8 mouse cellular contexts compared by ENCODE assay signal in the genomic region with DNA sequence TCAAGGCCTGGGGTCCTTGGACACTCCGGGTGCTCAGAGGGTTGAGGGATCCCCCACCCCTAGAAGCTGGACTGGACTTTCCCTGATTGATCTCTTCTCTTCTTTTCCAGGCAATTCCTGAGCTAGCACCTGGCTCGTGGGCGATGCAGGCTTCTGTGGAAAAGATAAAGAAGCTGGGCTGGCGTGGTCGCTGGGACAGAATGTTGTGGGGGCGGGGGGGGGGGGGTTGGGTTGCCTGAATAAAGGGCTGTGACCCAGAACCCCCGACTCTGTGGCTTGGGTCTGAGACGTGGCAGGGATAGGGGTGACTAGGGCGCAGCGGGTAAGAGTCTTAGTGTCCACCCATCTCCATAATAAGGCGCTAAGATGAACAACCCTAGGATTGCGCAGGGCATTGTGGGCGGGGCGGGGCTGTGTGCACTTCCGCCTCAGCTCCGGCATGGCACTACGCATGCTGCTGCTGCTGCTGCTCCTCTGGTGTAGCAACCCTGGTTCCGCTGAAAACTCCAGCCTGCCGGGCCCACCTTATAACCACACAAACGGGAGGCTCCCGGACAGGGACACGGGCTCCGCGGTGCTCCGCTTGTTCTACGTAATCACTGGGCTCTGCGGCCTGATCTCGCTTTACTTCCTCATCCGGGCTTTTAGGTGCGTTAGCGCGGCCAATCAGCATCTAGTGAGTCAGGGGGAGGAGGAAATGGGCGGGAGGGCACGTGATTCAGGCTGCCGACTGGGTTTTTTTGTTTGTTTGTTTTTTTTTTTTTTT. TPM values are rescaled to one million over a fixed set of nuclear protein-coding genes. Genes with fewer than 3 reads are reported as not detected.
DNase-seq lines count a peak whose midpoint lies in the region; ATAC-seq lines count a peak whose summit lies in the region.

Gene 1600002K03Rik, plus strand, starts transcription at position 418 of the 766 bp plus-strand sequence.

- peak; percentile 70 for ATAC-seq in forebrain, embryonic 11.5 days (replicated peaks; ENCODE audit: low FRiP score)
- ATAC-seq in heart, embryonic 15.5 days (replicated peaks; ENCODE audit: insufficient number of reproducible peaks, insufficient read depth, low FRiP score, low read depth): peak; percentile 58
- ATAC-seq in liver, embryonic 13.5 days (ENCODE audit: low read depth): peak; percentile 76
- peak; percentile 80 for ATAC-seq in stomach, embryonic 16.5 days (ENCODE audit: insufficient read depth, low FRiP score)

- H3K9me3 ChIP-seq in forebrain, embryonic 11.5 days (ENCODE audit: control insufficient read depth, low read length): no peaks in the 10 kb centered on the region
- H3K9me3 ChIP-seq in heart, embryonic 15.5 days (replicated peaks): no peaks in the 10 kb centered on the region
- H3K9me3 ChIP-seq in liver, embryonic 13.5 days (replicated peaks): 0 out of 2 replicates have a peak, but pooled peaks cover 3% of the 10 kb centered on the region
- H3K9me3 ChIP-seq in stomach, embryonic 16.5 days (replicated peaks; ENCODE audit: control insufficient read depth, low read length): no peaks in the 10 kb centered on the region

- H3K36me3 ChIP-seq in forebrain, embryonic 11.5 days (ENCODE audit: control insufficient read depth, insufficient read depth, low read length): peaks cover 17% of the 10 kb centered on the region
- peaks cover 25% of the 10 kb centered on the region for H3K36me3 ChIP-seq in heart, embryonic 15.5 days
- peaks cover 29% of the 10 kb centered on the region for H3K36me3 ChIP-seq in liver, embryonic 13.5 days
- H3K36me3 ChIP-seq in stomach, embryonic 16.5 days (ENCODE audit: control insufficient read depth, insufficient read depth, low read length): peaks cover 14% of the 10 kb centered on the region; the same call in 1 of the 2 replicates

- no peaks in the 10 kb centered on the region for H3K27me3 ChIP-seq in forebrain, embryonic 11.5 days (ENCODE audit: control insufficient read depth, insufficient read depth, low read length)
- H3K27me3 ChIP-seq in heart, embryonic 15.5 days: no peaks in the 10 kb centered on the region
- peaks cover 8% of the 10 kb centered on the region for H3K27me3 ChIP-seq in liver, embryonic 13.5 days
- no peaks in the 10 kb centered on the region for H3K27me3 ChIP-seq in stomach, embryonic 16.5 days (ENCODE audit: control insufficient read depth, insufficient read depth, low read length)

- H3K9ac ChIP-seq in forebrain, embryonic 11.5 days (ENCODE audit: low read length): peak within 1 kb of the TSS; percentile 68
- peak within 1 kb of the TSS; percentile 66 for H3K9ac ChIP-seq in heart, embryonic 15.5 days
- peak within 1 kb of the TSS; percentile 76 for H3K9ac ChIP-seq in liver, embryonic 13.5 days
- H3K9ac ChIP-seq in stomach, embryonic 16.5 days (ENCODE audit: low read length): peak within 1 kb of the TSS; percentile 78

- peak within 1 kb of the TSS; percentile 46 for H3K4me3 ChIP-seq in forebrain, embryonic 11.5 days (ENCODE audit: low read depth, low read length)
- H3K4me3 ChIP-seq in heart, embryonic 15.5 days: peak within 1 kb of the TSS; percentile 71
- peak within 1 kb of the TSS; percentile 80 for H3K4me3 ChIP-seq in liver, embryonic 13.5 days (replicated peaks)
- H3K4me3 ChIP-seq in stomach, embryonic 16.5 days (replicated peaks; ENCODE audit: low read length): peak within 1 kb of the TSS; percentile 67

- H3K27ac ChIP-seq in forebrain, embryonic 11.5 days (ENCODE audit: low read depth, low read length): peak within 1 kb of the TSS; percentile 62
- peak within 1 kb of the TSS; percentile 88 for H3K27ac ChIP-seq in heart, embryonic 15.5 days
- peak within 1 kb of the TSS; percentile 89 for H3K27ac ChIP-seq in liver, embryonic 13.5 days
- peak within 1 kb of the TSS; percentile 93 for H3K27ac ChIP-seq in stomach, embryonic 16.5 days (ENCODE audit: low read length)

- 10% methylated on average over 35 of the region's 35 CpGs for WGBS in forebrain, embryonic 11.5 days
- 4% methylated on average over 35 of the region's 35 CpGs for WGBS in heart, embryonic 15.5 days
- 4% methylated on average over 34 of the region's 35 CpGs for WGBS in liver, embryonic 13.5 days (ENCODE audit: insufficient replicate concordance)
- 7% methylated on average over 35 of the region's 35 CpGs for WGBS in stomach, embryonic 16.5 days

- peak within 1 kb of the TSS; percentile 75 for H3K4me2 ChIP-seq in forebrain, embryonic 11.5 days (ENCODE audit: low read depth, low read length, severe bottlenecking)
- peak within 1 kb of the TSS; percentile 76 for H3K4me2 ChIP-seq in heart, embryonic 15.5 days
- peak within 1 kb of the TSS; percentile 78 for H3K4me2 ChIP-seq in liver, embryonic 13.5 days
- peak within 1 kb of the TSS; percentile 49 for H3K4me2 ChIP-seq in stomach, embryonic 16.5 days (ENCODE audit: low read depth, low read length)

- H3K4me1 ChIP-seq in forebrain, embryonic 11.5 days (replicated peaks; ENCODE audit: control insufficient read depth, insufficient read depth, low read length): peaks cover 16% of the 10 kb centered on the region
- peaks cover 39% of the 10 kb centered on the region for H3K4me1 ChIP-seq in heart, embryonic 15.5 days (replicated peaks)
- peaks cover 56% of the 10 kb centered on the region for H3K4me1 ChIP-seq in liver, embryonic 13.5 days (replicated peaks)
- H3K4me1 ChIP-seq in stomach, embryonic 16.5 days (ENCODE audit: control insufficient read depth, insufficient read depth, low read length): peaks cover 17% of the 10 kb centered on the region

- peak; percentile 96 for DNase-seq in CD4-positive helper T cell, adult 2 months (ENCODE audit: low read depth, low spot score)
- DNase-seq in c-Kit-negative CD71-positive TER-119-positive erythroid progenitor cells, embryonic 14.5 days (ENCODE audit: low read depth, low spot score): peak; percentile 66
- DNase-seq in forebrain, embryonic 11.5 days (ENCODE audit: low spot score): peak; percentile 90
- peak; percentile 90 to 94 for DNase-seq in kidney, postnatal 25 days
- peak; percentile 86 for DNase-seq in liver, embryonic 13.5 days
- DNase-seq in natural killer cell, adult 2 months (ENCODE audit: low spot score in 2 of 2): peak; percentile 94 to 95

RNA-seq across cellular contexts. Expression of gene 1600002K03Rik, which starts in this region (rescaled TPM):
- 6.4 and 8.3 TPM in 2 replicates for polyA plus RNA-seq in forebrain, embryonic 11.5 days (2014; fragmentation: Nextera tagmentation; extraction: Ambion mirVana)
- polyA plus RNA-seq in heart, embryonic 15.5 days (2015; fragmentation: Nextera tagmentation; extraction: Ambion mirVana): 7.7 and 9.1 TPM in 2 replicates
- polyA plus RNA-seq in liver, embryonic 13.5 days (2015; fragmentation: Nextera tagmentation; extraction: Ambion mirVana): 14.8 and 15.1 TPM in 2 replicates
- polyA plus RNA-seq in stomach, embryonic 16.5 days (2015; fragmentation: Nextera tagmentation; extraction: Ambion mirVana): 16.4 and 16.6 TPM in 2 replicates

Comparison
In these comparisons a context has a peak if more than half of its experiments do, and no peak if none do; other contexts are left out.
1. Peak in every context shown above with its lines: DNase-seq, ATAC-seq, H3K4me3 ChIP-seq and H3K27ac ChIP-seq.